Mouse (Mus musculus) ES-Bruce4 (cell line): ENCODE results near the gene Igf1r.

ENCODE experiments used
- CTCF ChIP-seq: IDR thresholded peaks from one replicate; pipeline ENCODE4 v1.8.1; 2011; ENCODE audit warnings: low read depth, low read length
- EP300 ChIP-seq: IDR thresholded peaks from 2 replicates; pipeline ENCODE4 v1.6.1; 2011; ENCODE audit warnings: low read depth, low read length; ENCODE audit not compliant: insufficient read depth
- POLR2A ChIP-seq: IDR thresholded peaks from one replicate; pipeline ENCODE4 v1.8.1; 2011; ENCODE audit warnings: low read length; ENCODE audit not compliant: insufficient read depth

- TF ChIP-seq POLR2A (no peak), CTCF (no peak), EP300 (no peak)
Observed at GRCm38 (mm10) chr7:68064647-68065362, 112.2 kb downstream of the Igf1r start.
